Mouse (Mus musculus) lung, postnatal 0 days (tissue): ENCODE results near the gene Gm30083.

Experiments
- CTCF ChIP-seq: IDR thresholded peaks from 2 replicates; pipeline ENCODE4 v1.5.1; 2016; ENCODE audit warnings: antibody characterized with exemption, mild to moderate bottlenecking
- EP300 ChIP-seq: IDR thresholded peaks from 2 replicates; pipeline ENCODE4 v1.6.1; 2016; ENCODE audit warnings: antibody characterized with exemption, mild to moderate bottlenecking, control low read depth

DNA sequence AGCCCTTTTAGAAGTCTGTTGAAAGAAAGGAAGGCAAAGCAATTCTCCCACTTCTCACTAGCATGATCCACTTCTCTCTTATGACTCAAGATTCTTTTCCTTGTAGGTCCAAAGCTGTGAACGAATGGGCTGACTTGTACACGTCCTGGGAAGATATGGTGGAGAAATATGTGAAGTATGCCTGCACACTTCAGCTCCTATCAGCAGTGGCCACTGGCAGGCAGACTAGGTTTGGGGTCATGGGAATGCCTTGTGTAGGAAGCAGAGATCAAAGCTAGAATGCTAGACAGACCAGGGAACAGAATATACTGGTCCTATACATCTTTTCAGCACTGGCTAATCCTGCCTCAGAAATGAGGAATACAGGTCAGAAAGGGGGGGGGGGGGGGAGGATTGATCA lies 11.7 kb upstream of the Gm30083 start:
- TF ChIP-seq CTCF = no peak
- no peak for TF ChIP-seq EP300
